Mouse (Mus musculus): ENCODE results near the gene Tesc.

- no peak for TF ChIP-seq CTCF (IDR thresholded peaks at IDR 0.05; ENCODE audit: low read depth, low read length)
- no peak for TF ChIP-seq POLR2A (IDR thresholded peaks at IDR 0.05; ENCODE audit: borderline replicate concordance, low read depth, low read length)
These were observed 62.6 kb downstream of the Tesc start for GRCm38 (mm10) chr5:118090101-118090500.
